Mouse (Mus musculus) erythroblast, embryonic 14.5 days (primary cell): ENCODE results near the gene Rinl.

Experiments
- GATA1 ChIP-seq: IDR thresholded peaks from 2 replicates; pipeline ENCODE4 v1.6.1; 2012; ENCODE audit warnings: low read length, inconsistent platforms, mixed read lengths
- TAL1 ChIP-seq: IDR thresholded peaks from 3 replicates; pipeline ENCODE4 v1.6.1; 2012; ENCODE audit warnings: low read length, inconsistent platforms, mixed read lengths

- TF ChIP-seq GATA1: no peak
- no peak for TF ChIP-seq TAL1
These were observed 9.9 kb upstream of the Rinl start for GRCm38 (mm10) chr7:28778825-28779224.
